ENCODE assay signal across 36 mouse cellular contexts in the genomic region with DNA sequence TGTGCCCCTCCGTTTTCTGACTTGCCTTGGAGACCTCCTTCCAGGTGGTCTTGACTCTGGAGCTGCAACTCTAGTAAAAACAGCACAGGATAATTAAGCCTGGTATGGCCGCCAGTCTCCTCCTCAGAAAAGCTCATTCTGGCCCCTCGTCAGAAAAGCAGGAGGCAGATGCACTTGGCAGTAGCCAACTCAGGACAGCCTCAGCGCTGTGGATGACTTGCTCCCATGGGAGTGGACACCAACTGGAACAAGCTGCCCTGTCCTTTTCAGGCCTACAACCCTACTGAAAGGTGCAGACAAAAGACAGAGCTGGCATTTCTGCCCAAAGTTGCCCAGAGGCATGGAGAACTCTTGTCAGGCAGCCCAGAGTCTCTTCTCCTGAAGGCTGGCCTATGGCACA. TPM values are rescaled to one million over a fixed set of nuclear protein-coding genes. Genes with fewer than 3 reads are reported as not detected.
"Had no signal": no experiment of that assay in that cellular context is flagged by ENCODE, and none has a peak within 500 bp of the region (broad histone marks: within the 10 kb centered on the region; RNA-seq: fewer than 3 reads in every experiment).

No protein-coding gene starts in this region.

- H3K9me3 ChIP-seq: heart, embryonic 10.5 days; heart, embryonic 12.5 days; hindbrain, embryonic 12.5 days; hindbrain, embryonic 15.5 days; kidney, embryonic 15.5 days; limb, embryonic 13.5 days; limb, embryonic 15.5 days; liver, embryonic 12.5 days had no signal

- H3K9ac ChIP-seq: heart, embryonic 12.5 days; hindbrain, embryonic 12.5 days; hindbrain, embryonic 15.5 days; kidney, embryonic 15.5 days; limb, embryonic 15.5 days; liver, embryonic 12.5 days; liver, embryonic 14.5 days had no signal

- ATAC-seq: intestine, embryonic 16.5 days; liver, embryonic 12.5 days had no signal

- H3K36me3 ChIP-seq: heart, embryonic 10.5 days; heart, embryonic 12.5 days; hindbrain, embryonic 12.5 days; hindbrain, embryonic 15.5 days; kidney, embryonic 15.5 days; limb, embryonic 13.5 days; limb, embryonic 15.5 days; liver, embryonic 12.5 days had no signal

- H3K27ac ChIP-seq: gastrocnemius, adult 2 months; heart, embryonic 10.5 days; hindbrain, embryonic 12.5 days; hindbrain, embryonic 15.5 days; kidney, embryonic 15.5 days; kidney, postnatal 0 days; limb, embryonic 13.5 days; limb, embryonic 15.5 days; liver, embryonic 12.5 days; liver, embryonic 14.5 days had no signal

- H3K4me1 ChIP-seq: heart, embryonic 10.5 days; heart, embryonic 12.5 days; hindbrain, embryonic 12.5 days; hindbrain, embryonic 15.5 days; kidney, embryonic 15.5 days; limb, embryonic 15.5 days; liver, embryonic 12.5 days had no signal

- H3K27me3 ChIP-seq: hindbrain, embryonic 12.5 days; hindbrain, embryonic 15.5 days; kidney, embryonic 15.5 days; limb, embryonic 15.5 days had no signal

- H3K4me3 ChIP-seq: gastrocnemius, adult 2 months; heart, embryonic 10.5 days; heart, embryonic 12.5 days; hindbrain, embryonic 12.5 days; hindbrain, embryonic 15.5 days; kidney, embryonic 15.5 days; limb, embryonic 13.5 days; limb, embryonic 15.5 days; liver, embryonic 12.5 days had no signal

- DNase-seq: gastrocnemius, adult 2 months; gastrocnemius, postnatal 10 days; gastrocnemius, postnatal 25 days; heart, adult 18-20 months; heart, postnatal 10 days; heart, postnatal 36 days; kidney, adult 11 months; kidney, adult 2 months; kidney, adult 9 months; kidney, postnatal 14 days; kidney, postnatal 36 days; layer of hippocampus, adult 9-11 months; layer of hippocampus, postnatal 36 days had no signal

- H3K4me2 ChIP-seq: heart, embryonic 12.5 days; hindbrain, embryonic 12.5 days; hindbrain, embryonic 15.5 days; kidney, embryonic 15.5 days; limb, embryonic 13.5 days; limb, embryonic 15.5 days; liver, embryonic 12.5 days had no signal

RNA-seq across cellular contexts. Expression of a gene that starts 39.5 kb away (rescaled TPM):
- total RNA-seq: gastrocnemius, adult 2 months; granulocyte monocyte progenitor cell, adult 5-6 weeks; hematopoietic stem cell, adult 5-6 weeks had no signal
- polyA plus RNA-seq: heart, embryonic 10.5 days; kidney, postnatal 0 days; limb, embryonic 11.5 days; liver, adult 2 months had no signal

RNA-seq across cellular contexts. Expression of a gene that starts 46.7 kb away (rescaled TPM):
- total RNA-seq: gastrocnemius, adult 2 months; gastrocnemius, postnatal 10 days; gastrocnemius, postnatal 25 days; gastrocnemius, postnatal 4 days; granulocyte monocyte progenitor cell, adult 5-6 weeks; heart, adult 18-20 months; heart, adult 8-10 months; heart, postnatal 10 days; heart, postnatal 36 days; hematopoietic stem cell, adult 5-6 weeks; layer of hippocampus, postnatal 14 days; layer of hippocampus, postnatal 36 days; left cerebral cortex, postnatal 10 days; liver, adult 2 months had no signal
- polyA plus RNA-seq: heart, embryonic 12.5 days; heart, embryonic 14.5 days; heart, embryonic 16.5 days; intestine, embryonic 14.5 days; kidney, adult 2 months; kidney, embryonic 15.5 days; kidney, postnatal 0 days; limb, embryonic 11.5 days; limb, embryonic 13.5 days; limb, embryonic 15.5 days; liver, adult 2 months; liver, embryonic 12.5 days; liver, embryonic 14.5 days; liver, embryonic 16.5 days had no signal
